Mouse (Mus musculus) stomach, embryonic 15.5 days (tissue): Measurements from ENCODE around the gene Gm26897. TPM values are rescaled to one million over a fixed set of nuclear protein-coding genes. Genes with fewer than 3 reads are reported as not detected.

Experiments
- ATAC-seq: fragments of 200-750 bp; cut with Nextera tagmentation; 2 replicates; pipeline ENCODE4 v1.8.0; 2017; ENCODE audit warnings: low read depth, moderate number of reproducible peaks, moderate TSS enrichment; ENCODE audit not compliant: insufficient read depth, low FRiP score
- H3K27ac ChIP-seq: fragments of 300-500 bp; sonication (generic); 2 replicates; pipeline ENCODE4 v1.5.1; 2015; ENCODE audit warnings: mild to moderate bottlenecking, inconsistent platforms
- H3K27me3 ChIP-seq: fragments of 300-500 bp; sonication (generic); replicated peaks from 2 replicates; pipeline ENCODE4 v1.6.1; 2015; ENCODE audit warnings: inconsistent platforms
- H3K36me3 ChIP-seq: fragments of 300-500 bp; sonication (generic); 2 replicates; pipeline ENCODE4 v1.6.1; 2015; ENCODE audit warnings: inconsistent platforms
- H3K4me1 ChIP-seq: fragments of 300-500 bp; sonication (generic); 2 replicates; pipeline ENCODE4 v1.6.1; 2015; ENCODE audit warnings: inconsistent platforms
- H3K4me2 ChIP-seq: fragments of 300-500 bp; sonication (generic); 2 replicates; pipeline ENCODE4 v1.6.1; 2015; ENCODE audit warnings: mild to moderate bottlenecking, inconsistent platforms
- H3K4me3 ChIP-seq: fragments of 300-500 bp; sonication (generic); replicated peaks from 2 replicates; pipeline ENCODE4 v1.5.1; 2015; ENCODE audit warnings: inconsistent platforms
- H3K9ac ChIP-seq: fragments of 300-500 bp; sonication (generic); 2 replicates; pipeline ENCODE4 v1.6.1; 2015; ENCODE audit warnings: inconsistent platforms
- H3K9me3 ChIP-seq: fragments of 300-500 bp; sonication (generic); 2 replicates; pipeline ENCODE4 v1.6.1; 2016; ENCODE audit warnings: inconsistent platforms
- WGBS: fragments of 180-500 bp; shearing (Covaris S2); methylation state at CpG from one replicate; pipeline ENCODE4 v1.1.7; 2015; 5-methylcytosine and 5-hydroxymethylcytosine counted together
- polyA plus RNA-seq: library from polyadenylated mRNA; unstranded; fragments of >200 nt; fragmentation: Nextera tagmentation; extraction: Ambion mirVana; gene quantifications from 2 replicates; pipeline ENCODE4 v1.2.1, GENCODE M21; 2015

The Gm26897 gene
- polyA plus RNA-seq, 1 experiment from 2014 or later, result not detected

DNA sequence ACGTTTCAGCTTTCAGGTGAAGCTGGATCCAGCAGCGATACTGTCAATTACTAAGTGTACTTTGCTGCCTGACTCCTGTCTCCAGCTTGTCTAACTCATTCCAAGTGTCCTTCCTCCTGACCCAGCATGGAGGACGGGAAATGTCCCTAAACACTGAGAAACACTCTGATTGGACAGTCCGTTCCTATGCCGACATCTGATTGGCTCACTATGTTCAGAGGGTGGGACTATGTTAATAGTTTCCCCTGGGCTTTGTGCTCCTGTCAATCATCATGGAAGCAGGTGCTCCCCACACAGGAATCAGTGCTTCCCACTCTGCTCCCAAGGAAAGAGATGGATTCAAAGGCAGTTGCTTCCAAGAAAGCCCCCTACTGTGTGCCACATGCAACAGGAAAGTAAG, 21.6 kb downstream of the Gm26897 start:
- 10% methylated on average over 5 of the region's 5 CpGs for WGBS
- Histone ChIP-seq H3K36me3 (no peaks in the 10 kb centered on the region), H3K4me2 (no peak overlapping the region), H3K4me3 (no peak overlapping the region), H3K9ac (no peak overlapping the region), H3K9me3 (no peaks in the 10 kb centered on the region), H3K27me3 (no peaks in the 10 kb centered on the region), H3K27ac (no peak overlapping the region), H3K4me1 (peaks cover 8% of the 10 kb centered on the region; the same call in 1 of the 2 replicates)
- peak; percentile 33; the same call in 1 of the 2 replicates for ATAC-seq

DNA sequence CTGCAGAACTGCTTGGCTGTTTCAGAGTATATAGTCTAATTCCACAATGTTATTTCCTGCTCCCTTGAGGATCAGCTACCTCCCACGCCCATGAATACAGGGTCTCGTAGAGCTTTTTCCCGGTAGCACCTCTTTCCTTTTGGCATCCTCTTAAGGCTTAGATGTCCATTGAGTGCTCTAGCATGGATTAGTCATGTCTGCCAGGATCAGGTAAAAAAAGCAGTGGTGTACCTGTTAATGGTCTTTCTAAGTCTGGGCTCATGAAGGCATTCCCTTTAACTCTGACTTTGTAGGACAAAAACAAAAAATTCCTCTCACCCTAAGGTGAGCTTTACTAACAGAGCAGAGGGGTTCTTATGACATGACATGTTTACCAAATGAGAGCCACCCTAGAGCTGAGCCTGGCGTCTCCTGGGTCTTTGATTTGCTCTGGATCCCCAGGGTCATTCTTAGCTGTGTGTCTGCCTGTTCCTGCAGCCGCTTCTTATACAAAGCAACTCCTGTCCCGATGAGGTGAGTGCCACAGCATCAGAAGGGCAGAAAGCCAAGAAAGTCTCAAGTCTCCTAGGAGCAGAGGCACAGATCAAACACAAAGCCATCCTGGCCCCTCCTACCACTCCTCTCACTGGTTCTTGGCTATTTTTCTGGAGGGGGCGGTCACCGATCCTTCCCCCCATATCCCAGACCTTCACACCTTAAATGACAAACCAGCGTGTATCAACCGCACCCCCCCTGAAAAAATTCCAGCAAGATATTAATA, 27.2 kb downstream of the Gm26897 start:
- H3K9ac ChIP-seq, result no peak overlapping the region

GRCm38 (mm10) chr5:111761574-111761973, 27.9 kb downstream of the Gm26897 start:
- Histone ChIP-seq H3K4me3 (peak overlapping the region; percentile 25), H3K27me3 (no peaks in the 10 kb centered on the region), H3K9ac (no peak overlapping the region), H3K27ac (no peak overlapping the region), H3K4me1 (0 out of 2 replicates have a peak, but pooled peaks cover 11% of the 10 kb centered on the region), H3K9me3 (no peaks in the 10 kb centered on the region), H3K36me3 (no peaks in the 10 kb centered on the region), H3K4me2 (peak overlapping the region; percentile 60)
- no peak for ATAC-seq
- under 1% methylated on average over 12 of the region's 12 CpGs for WGBS

More for the DNA sequence above, 27.2 kb downstream of the Gm26897 start:
- Histone ChIP-seq H3K4me2 (peak overlapping the region; percentile 60), H3K9me3 (no peaks in the 10 kb centered on the region), H3K36me3 (no peaks in the 10 kb centered on the region), H3K4me3 (peak overlapping the region; percentile 25), H3K4me1 (0 out of 2 replicates have a peak, but pooled peaks cover 11% of the 10 kb centered on the region), H3K27ac (no peak overlapping the region), H3K27me3 (no peaks in the 10 kb centered on the region)
- 21% methylated on average over 10 of the region's 10 CpGs for WGBS
- ATAC-seq, result no peak

GRCm38 (mm10) chr5:111762085-111762484, 28.4 kb downstream of the Gm26897 start:
- 10% methylated on average over 17 of the region's 17 CpGs for WGBS
- Histone ChIP-seq H3K36me3 (no peaks in the 10 kb centered on the region), H3K27me3 (no peaks in the 10 kb centered on the region), H3K27ac (peak overlapping the region; percentile 55; the same call in 1 of the 2 replicates), H3K9me3 (no peaks in the 10 kb centered on the region), H3K9ac (no peak overlapping the region), H3K4me1 (0 out of 2 replicates have a peak, but pooled peaks cover 11% of the 10 kb centered on the region), H3K4me3 (peak overlapping the region; percentile 25), H3K4me2 (peak overlapping the region; percentile 60)
- no peak for ATAC-seq

DNA sequence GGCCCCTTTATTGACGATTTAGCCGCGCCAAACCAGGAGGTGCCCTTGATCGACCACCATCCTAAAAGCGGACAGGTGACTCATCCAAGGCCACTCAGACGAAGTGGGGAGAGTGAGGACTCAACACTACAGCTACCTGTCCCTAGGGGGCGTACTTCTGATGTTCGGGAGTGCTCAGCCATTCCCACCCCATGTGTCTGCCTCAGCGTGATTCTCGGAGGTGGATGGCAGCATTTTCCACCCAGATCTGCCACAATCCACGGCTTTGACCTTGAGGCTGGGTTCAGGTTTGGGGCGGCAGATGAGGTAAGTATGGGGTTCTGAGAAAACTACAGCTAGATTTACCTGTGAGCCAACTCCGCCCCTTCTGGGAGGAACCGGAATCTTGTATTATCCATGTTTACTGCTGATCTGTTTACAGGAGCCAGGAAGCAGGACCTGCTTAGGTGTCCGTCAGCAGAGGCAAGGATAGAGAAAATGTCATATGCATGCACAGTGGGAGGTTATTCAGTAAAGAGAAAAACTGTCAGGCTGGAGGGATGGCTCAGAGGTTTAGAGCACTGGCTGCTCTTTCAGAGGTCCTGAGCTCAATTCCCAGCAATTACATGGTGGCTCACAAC, 32.1 kb downstream of the Gm26897 start:
- H3K36me3 ChIP-seq, result no peaks in the 10 kb centered on the region
- no peak overlapping the region for H3K4me2 ChIP-seq
- ATAC-seq, result no peak
- no peak overlapping the region for H3K4me3 ChIP-seq
- no peak overlapping the region for H3K27ac ChIP-seq
- peaks cover 20% of the 10 kb centered on the region for H3K4me1 ChIP-seq
- no peak overlapping the region for H3K9ac ChIP-seq
- H3K9me3 ChIP-seq, result no peaks in the 10 kb centered on the region
- WGBS, result 78% methylated on average over 15 of the region's 15 CpGs
- H3K27me3 ChIP-seq, result no peaks in the 10 kb centered on the region

- no peak overlapping the region for H3K27ac ChIP-seq
- no peaks in the 10 kb centered on the region for H3K9me3 ChIP-seq
- no peaks in the 10 kb centered on the region for H3K27me3 ChIP-seq
- peaks cover 14% of the 10 kb centered on the region for H3K4me1 ChIP-seq
- ATAC-seq, result no peak
- H3K9ac ChIP-seq, result no peak overlapping the region
- no peak overlapping the region for H3K4me3 ChIP-seq
- H3K36me3 ChIP-seq, result no peaks in the 10 kb centered on the region
- WGBS, result 82% methylated on average over 4 of the region's 4 CpGs
- no peak overlapping the region for H3K4me2 ChIP-seq
Measured at GRCm38 (mm10) chr5:111766696-111767095, 33.0 kb downstream of the Gm26897 start.

GRCm38 (mm10) chr5:111770266-111770665, 36.5 kb downstream of the Gm26897 start:
- H3K9ac ChIP-seq, result no peak overlapping the region
- WGBS, result 5% methylated on average over 15 of the region's 15 CpGs

DNA sequence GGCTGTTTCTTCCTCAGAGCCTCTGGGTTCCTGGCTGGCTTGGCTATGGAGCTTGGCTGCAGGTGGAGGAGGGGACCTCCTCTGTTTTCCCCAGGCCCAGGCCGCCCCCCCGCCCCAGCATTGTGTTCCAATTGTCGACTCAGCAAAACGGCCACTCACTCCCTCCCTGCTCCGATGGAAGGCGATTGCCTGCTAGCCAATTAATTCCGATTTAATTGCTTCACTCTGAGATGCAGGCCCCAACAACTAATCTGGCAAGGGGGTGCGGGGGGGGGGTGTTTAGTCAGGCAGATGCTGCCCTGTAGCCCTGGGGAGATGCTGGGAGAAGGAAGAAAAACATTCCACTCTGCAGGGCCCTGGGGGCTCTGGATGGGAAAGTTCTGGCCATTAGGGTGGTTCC, 38.4 kb downstream of the Gm26897 start:
- peaks cover 9% of the 10 kb centered on the region for H3K4me1 ChIP-seq
- no peaks in the 10 kb centered on the region for H3K9me3 ChIP-seq
- no peak overlapping the region for H3K9ac ChIP-seq
- H3K27ac ChIP-seq, result peak overlapping the region; percentile 28; the same call in 1 of the 2 replicates
- no peak for ATAC-seq
- no peaks in the 10 kb centered on the region for H3K27me3 ChIP-seq
- H3K36me3 ChIP-seq, result no peaks in the 10 kb centered on the region
- H3K4me2 ChIP-seq, result no peak overlapping the region
- WGBS, result 31% methylated on average over 8 of the region's 8 CpGs
- H3K4me3 ChIP-seq, result no peak overlapping the region

More at GRCm38 (mm10) chr5:111770266-111770665, 36.5 kb downstream of the Gm26897 start:
- Histone ChIP-seq H3K4me2 (peak overlapping the region; percentile 40), H3K27ac (peak overlapping the region; percentile 78), H3K4me1 (peaks cover 9% of the 10 kb centered on the region), H3K27me3 (no peaks in the 10 kb centered on the region), H3K36me3 (no peaks in the 10 kb centered on the region), H3K9me3 (no peaks in the 10 kb centered on the region), H3K4me3 (no peak overlapping the region)
- peak; percentile 83 for ATAC-seq

DNA sequence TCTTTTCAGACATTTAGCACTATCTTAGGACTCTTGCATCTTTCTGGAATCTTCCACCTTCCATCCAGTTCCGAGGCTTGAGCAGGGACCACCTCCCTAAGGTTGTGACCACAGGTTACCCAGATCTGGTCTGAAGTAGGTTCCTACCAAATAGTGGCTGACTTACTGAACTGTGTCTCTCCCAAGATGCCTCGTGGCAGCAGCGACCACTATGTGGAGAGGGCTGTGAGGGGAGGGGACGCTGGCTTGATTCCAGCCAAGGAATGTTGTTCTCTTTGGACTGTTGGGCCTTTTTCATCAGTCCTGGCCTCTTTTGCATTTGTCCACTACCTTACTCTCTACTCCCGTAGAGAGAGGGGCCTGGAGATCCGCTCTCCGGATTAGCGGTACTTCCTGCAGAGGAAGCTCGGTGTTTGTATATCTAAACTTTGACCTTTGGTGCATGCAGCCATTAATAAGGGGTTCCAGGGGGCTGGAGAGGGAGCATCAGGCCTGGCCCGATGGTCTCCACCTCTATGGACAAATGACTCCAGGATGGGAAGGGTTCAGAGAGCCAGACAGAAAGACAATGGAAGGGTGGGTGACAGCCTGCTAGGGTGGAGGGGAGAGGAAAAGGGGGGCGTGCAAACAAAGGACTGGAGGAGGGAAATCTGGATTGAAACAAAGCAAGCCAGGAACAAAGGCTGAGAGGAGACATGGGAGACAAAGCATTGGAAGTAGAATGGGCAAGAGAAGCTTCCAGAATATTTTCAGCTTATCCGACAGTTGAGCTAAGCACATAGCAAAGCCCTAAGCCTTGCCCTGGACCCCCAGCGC, 39.1 kb downstream of the Gm26897 start:
- Histone ChIP-seq H3K4me2 (no peak overlapping the region), H3K9ac (no peak overlapping the region), H3K4me1 (peaks cover 9% of the 10 kb centered on the region), H3K27ac (peak overlapping the region; percentile 42; the same call in 1 of the 2 replicates), H3K36me3 (no peaks in the 10 kb centered on the region), H3K9me3 (no peaks in the 10 kb centered on the region), H3K4me3 (no peak overlapping the region), H3K27me3 (no peaks in the 10 kb centered on the region)
- 35% methylated on average over 13 of the region's 13 CpGs for WGBS
- ATAC-seq, result no peak

DNA sequence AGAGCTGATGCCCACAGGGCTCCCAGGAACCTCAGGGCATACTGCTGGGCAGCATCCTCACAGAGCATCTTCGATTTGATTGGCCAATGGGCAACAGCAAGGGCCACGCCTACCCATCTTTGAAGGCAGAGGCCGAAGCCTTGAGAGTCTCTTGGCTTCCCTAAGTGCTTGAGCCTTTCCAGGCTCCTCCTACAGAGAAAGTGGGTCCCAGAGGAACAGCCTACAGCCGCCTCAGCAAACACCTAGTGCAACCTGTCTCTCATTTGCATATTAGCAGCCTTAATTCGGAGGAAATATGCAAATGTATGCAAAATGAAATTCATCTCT, 39.6 kb downstream of the Gm26897 start:
- Histone ChIP-seq H3K4me3 (no peak overlapping the region), H3K27ac (peak overlapping the region; percentile 42; the same call in 1 of the 2 replicates), H3K9me3 (no peaks in the 10 kb centered on the region), H3K4me1 (peaks cover 9% of the 10 kb centered on the region), H3K9ac (no peak overlapping the region), H3K27me3 (no peaks in the 10 kb centered on the region), H3K36me3 (no peaks in the 10 kb centered on the region), H3K4me2 (no peak overlapping the region)
- no peak for ATAC-seq
- 61% methylated on average over 5 of the region's 5 CpGs for WGBS

DNA sequence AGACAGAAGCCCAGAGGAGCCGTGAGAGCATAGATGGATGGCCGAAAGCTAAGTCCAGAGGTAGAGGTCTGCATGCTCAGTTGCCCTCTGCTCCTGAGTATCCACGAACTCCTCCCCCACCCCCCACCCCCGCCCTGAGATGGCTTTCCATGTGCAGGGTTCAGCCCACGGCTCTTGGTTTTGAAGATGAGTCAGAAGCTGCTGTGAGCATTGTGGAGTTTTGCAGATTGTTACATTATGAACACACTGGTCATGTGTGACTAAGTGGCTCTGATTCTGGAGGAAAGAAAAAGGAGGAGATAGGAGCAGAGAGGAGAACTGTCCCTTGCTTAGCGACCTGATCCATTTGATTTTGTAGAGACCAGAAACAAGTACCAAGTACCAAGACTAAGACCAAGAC, 42.5 kb downstream of the Gm26897 start:
- H3K9ac ChIP-seq, result no peak overlapping the region
- H3K4me3 ChIP-seq, result no peak overlapping the region
- ATAC-seq, result no peak
- no peak overlapping the region for H3K4me2 ChIP-seq
- no peaks in the 10 kb centered on the region for H3K9me3 ChIP-seq
- no peaks in the 10 kb centered on the region for H3K4me1 ChIP-seq
- WGBS, result 79% methylated on average over 6 of the region's 6 CpGs
- no peaks in the 10 kb centered on the region for H3K36me3 ChIP-seq
- no peaks in the 10 kb centered on the region for H3K27me3 ChIP-seq
- H3K27ac ChIP-seq, result no peak overlapping the region

- H3K27ac ChIP-seq, result no peak overlapping the region
- ATAC-seq, result no peak
- H3K4me1 ChIP-seq, result no peaks in the 10 kb centered on the region
- no peak overlapping the region for H3K4me2 ChIP-seq
- H3K9me3 ChIP-seq, result no peaks in the 10 kb centered on the region
- no peak overlapping the region for H3K4me3 ChIP-seq
- H3K27me3 ChIP-seq, result no peaks in the 10 kb centered on the region
- 62% methylated on average over 5 of the region's 5 CpGs for WGBS
- H3K9ac ChIP-seq, result no peak overlapping the region
- H3K36me3 ChIP-seq, result no peaks in the 10 kb centered on the region
Measured at GRCm38 (mm10) chr5:111778093-111778492, 44.4 kb downstream of the Gm26897 start.
